Mouse (Mus musculus): ENCODE results near the gene Cdhr4. TPM values are rescaled to one million over a fixed set of nuclear protein-coding genes. Genes with fewer than 3 reads are reported as not detected.

Gene Cdhr4
- total and polyA plus RNA-seq, 2 experiments from 2014 or later = 1.5 to 1.7 TPM

- no peaks in the 10 kb centered on the region for H3K36me3 ChIP-seq (replicated peaks; ENCODE audit: control insufficient read depth, insufficient read depth, low read length)
- ATAC-seq (ENCODE audit: insufficient read depth, low read depth) = peak; percentile 99
- peak within 1 kb of the TSS; percentile 81 for H3K4me2 ChIP-seq (ENCODE audit: low read depth, low read length)
- WGBS = under 1% methylated on average over 51 of the region's 51 CpGs
- peak within 1 kb of the TSS; percentile 95 for H3K27ac ChIP-seq (ENCODE audit: low read depth)
- TF ChIP-seq EP300 (IDR thresholded peaks at IDR 0.05; ENCODE audit: low read depth) (no peak), CTCF (IDR thresholded peaks at IDR 0.05; ENCODE audit: low read depth) (no peak)
- DNase-seq (ENCODE audit: low spot score) = peak; percentile 100
- H3K4me3 ChIP-seq (ENCODE audit: low read depth, low read length) = peak within 1 kb of the TSS; percentile 92
- H3K4me1 ChIP-seq (ENCODE audit: control insufficient read depth, insufficient read depth) = peaks cover 20% of the 10 kb centered on the region
- no peaks in the 10 kb centered on the region for H3K9me3 ChIP-seq (replicated peaks; ENCODE audit: control insufficient read depth, low read length)
- H3K27me3 ChIP-seq (ENCODE audit: control insufficient read depth, insufficient read depth, low read length) = no peaks in the 10 kb centered on the region
- peak within 1 kb of the TSS; percentile 95 for H3K9ac ChIP-seq (replicated peaks; ENCODE audit: low read depth, low read length)
These were observed 9.8 kb downstream of the Cdhr4 start, which contains the start of gene Ip6k1 for GRCm38 (mm10) chr9:108001922-108002770. Gene Ip6k1 (plus strand): TSS chr9:108002501.

GRCm38 (mm10) chr9:108002778-108003530, 10.7 kb downstream of the Cdhr4 start:
- Histone ChIP-seq H3K27ac (ENCODE audit: low read depth) (peak overlapping the region; percentile 95), H3K36me3 (replicated peaks; ENCODE audit: control insufficient read depth, insufficient read depth, low read length) (no peaks in the 10 kb centered on the region), H3K9ac (replicated peaks; ENCODE audit: low read depth, low read length) (peak overlapping the region; percentile 95), H3K9me3 (replicated peaks; ENCODE audit: control insufficient read depth, low read length) (no peaks in the 10 kb centered on the region), H3K4me3 (ENCODE audit: low read depth, low read length) (peak overlapping the region; percentile 92), H3K27me3 (ENCODE audit: control insufficient read depth, insufficient read depth, low read length) (no peaks in the 10 kb centered on the region), H3K4me2 (ENCODE audit: low read depth, low read length) (peak overlapping the region; percentile 79), H3K4me1 (ENCODE audit: control insufficient read depth, insufficient read depth) (peaks cover 20% of the 10 kb centered on the region)
- TF ChIP-seq CTCF (IDR thresholded peaks at IDR 0.05; ENCODE audit: low read depth) (no peak), EP300 (IDR thresholded peaks at IDR 0.05; ENCODE audit: low read depth) (no peak)
- DNase-seq (ENCODE audit: low spot score) (no peak), ATAC-seq (ENCODE audit: insufficient read depth, low read depth) (peak; percentile 32)
- WGBS = under 1% methylated on average over 49 of the region's 50 CpGs

DNA sequence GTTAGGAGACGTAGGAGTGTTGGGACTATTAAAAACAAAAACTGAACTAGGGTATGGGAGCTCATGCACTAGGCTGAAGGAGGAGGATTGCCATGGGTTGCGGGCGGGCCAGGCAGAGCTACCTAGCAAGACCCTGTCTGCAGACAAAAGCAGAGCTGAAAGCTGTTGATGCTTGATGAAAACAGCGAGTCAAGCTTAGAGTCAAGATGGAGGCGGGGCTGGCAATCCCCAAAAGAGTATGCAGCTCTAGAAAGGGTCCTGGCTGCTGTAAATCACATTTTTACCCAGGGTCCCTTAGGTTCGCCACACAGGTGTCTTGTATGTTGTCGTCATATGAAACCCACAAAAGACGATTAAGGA, 11.2 kb downstream of the Cdhr4 start:
- Histone ChIP-seq H3K27ac (ENCODE audit: low read depth) (peak overlapping the region; percentile 95), H3K4me1 (ENCODE audit: control insufficient read depth, insufficient read depth) (peaks cover 20% of the 10 kb centered on the region), H3K4me2 (ENCODE audit: low read depth, low read length) (peak overlapping the region; percentile 79), H3K36me3 (replicated peaks; ENCODE audit: control insufficient read depth, insufficient read depth, low read length) (no peaks in the 10 kb centered on the region), H3K27me3 (ENCODE audit: control insufficient read depth, insufficient read depth, low read length) (no peaks in the 10 kb centered on the region), H3K9me3 (replicated peaks; ENCODE audit: control insufficient read depth, low read length) (no peaks in the 10 kb centered on the region), H3K4me3 (ENCODE audit: low read depth, low read length) (peak overlapping the region; percentile 92), H3K9ac (replicated peaks; ENCODE audit: low read depth, low read length) (peak overlapping the region; percentile 95)
- DNase-seq (ENCODE audit: low spot score) (no peak), ATAC-seq (ENCODE audit: insufficient read depth, low read depth) (no peak)
- WGBS = 17% methylated on average over 8 of the region's 8 CpGs
- TF ChIP-seq CTCF (IDR thresholded peaks at IDR 0.05; ENCODE audit: low read depth) = no peak
- TF ChIP-seq EP300 (IDR thresholded peaks at IDR 0.05; ENCODE audit: low read depth) = no peak

DNA sequence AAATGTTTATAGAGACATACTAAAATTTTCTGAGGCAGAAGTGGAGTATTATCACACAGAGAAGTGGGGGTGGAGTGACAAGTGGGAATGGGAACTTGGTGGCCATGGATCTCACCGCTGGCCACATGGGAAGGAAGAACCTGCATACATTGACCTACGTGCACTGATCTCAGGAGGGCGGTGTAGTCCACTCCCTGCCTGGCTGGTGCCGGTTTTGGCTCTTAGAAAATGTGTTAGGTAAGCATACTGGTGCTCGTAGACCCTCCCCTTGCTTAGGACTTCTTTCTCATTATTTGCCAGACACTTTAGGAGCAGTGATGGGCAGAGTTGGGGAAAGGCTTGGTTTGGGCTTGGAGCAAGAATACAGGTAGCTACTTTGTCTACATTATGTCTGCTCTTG, 15.7 kb downstream of the Cdhr4 start:
- H3K4me1 ChIP-seq (ENCODE audit: control insufficient read depth, insufficient read depth) = peaks cover 20% of the 10 kb centered on the region
- TF ChIP-seq EP300 (IDR thresholded peaks at IDR 0.05; ENCODE audit: low read depth) = no peak
- TF ChIP-seq CTCF (IDR thresholded peaks at IDR 0.05; ENCODE audit: low read depth) = no peak
- WGBS = 92% methylated on average over 5 of the region's 5 CpGs

DNA sequence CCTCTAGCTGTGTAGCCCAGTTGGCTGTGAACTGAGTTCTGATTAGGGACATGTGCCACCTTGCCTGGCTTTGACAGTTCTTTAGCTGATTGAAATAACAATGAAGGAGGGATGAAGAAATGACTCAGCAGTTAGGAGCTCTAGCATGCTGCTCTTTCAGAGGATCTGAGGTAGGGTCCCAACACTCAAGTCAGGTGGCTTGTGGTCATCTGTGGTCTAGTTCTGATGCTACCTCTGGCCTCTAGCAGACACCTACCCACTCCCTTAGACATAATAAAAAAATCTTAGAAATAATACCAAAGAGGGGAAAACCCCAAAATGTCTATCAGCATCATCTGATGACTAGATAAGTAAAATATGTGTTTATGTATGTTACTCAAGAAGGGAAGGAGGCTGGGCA, 18.1 kb downstream of the Cdhr4 start:
- Histone ChIP-seq H3K36me3 (replicated peaks; ENCODE audit: control insufficient read depth, insufficient read depth, low read length) (peaks cover 11% of the 10 kb centered on the region; the same call in 1 of the 2 replicates), H3K4me1 (ENCODE audit: control insufficient read depth, insufficient read depth) (peaks cover under 1% of the 10 kb centered on the region), H3K27ac (ENCODE audit: low read depth) (no peak overlapping the region), H3K9ac (replicated peaks; ENCODE audit: low read depth, low read length) (no peak overlapping the region), H3K4me2 (ENCODE audit: low read depth, low read length) (no peak overlapping the region), H3K9me3 (replicated peaks; ENCODE audit: control insufficient read depth, low read length) (no peaks in the 10 kb centered on the region), H3K4me3 (ENCODE audit: low read depth, low read length) (no peak overlapping the region), H3K27me3 (ENCODE audit: control insufficient read depth, insufficient read depth, low read length) (no peaks in the 10 kb centered on the region)
- ATAC-seq (ENCODE audit: insufficient read depth, low read depth) (no peak), DNase-seq (ENCODE audit: low spot score) (no peak)
- TF ChIP-seq CTCF (IDR thresholded peaks at IDR 0.05; ENCODE audit: low read depth) (no peak), EP300 (IDR thresholded peaks at IDR 0.05; ENCODE audit: low read depth) (no peak)

More for the DNA sequence above, 15.7 kb downstream of the Cdhr4 start:
- no peak overlapping the region for H3K4me3 ChIP-seq (ENCODE audit: low read depth, low read length)
- no peak overlapping the region for H3K9ac ChIP-seq (replicated peaks; ENCODE audit: low read depth, low read length)
- no peaks in the 10 kb centered on the region for H3K9me3 ChIP-seq (replicated peaks; ENCODE audit: control insufficient read depth, low read length)
- H3K36me3 ChIP-seq (replicated peaks; ENCODE audit: control insufficient read depth, insufficient read depth, low read length) = peaks cover 11% of the 10 kb centered on the region; the same call in 1 of the 2 replicates
- ATAC-seq (ENCODE audit: insufficient read depth, low read depth) (no peak), DNase-seq (ENCODE audit: low spot score) (no peak)
- H3K27me3 ChIP-seq (ENCODE audit: control insufficient read depth, insufficient read depth, low read length) = no peaks in the 10 kb centered on the region
- no peak overlapping the region for H3K27ac ChIP-seq (ENCODE audit: low read depth)
- H3K4me2 ChIP-seq (ENCODE audit: low read depth, low read length) = no peak overlapping the region

Data from heart, postnatal 0 days (tissue).